Mouse (Mus musculus) neural tube, embryonic 10.5 days (tissue): Measurements from ENCODE around the gene Trpv5.

Source experiments
- DNase-seq: peaks from one replicate; pipeline ENCODE4 v3.0.0-alpha.2; 2017; ENCODE audit warnings: low spot score; ENCODE audit errors: extremely low spot score

Trpv5 gene

DNA sequence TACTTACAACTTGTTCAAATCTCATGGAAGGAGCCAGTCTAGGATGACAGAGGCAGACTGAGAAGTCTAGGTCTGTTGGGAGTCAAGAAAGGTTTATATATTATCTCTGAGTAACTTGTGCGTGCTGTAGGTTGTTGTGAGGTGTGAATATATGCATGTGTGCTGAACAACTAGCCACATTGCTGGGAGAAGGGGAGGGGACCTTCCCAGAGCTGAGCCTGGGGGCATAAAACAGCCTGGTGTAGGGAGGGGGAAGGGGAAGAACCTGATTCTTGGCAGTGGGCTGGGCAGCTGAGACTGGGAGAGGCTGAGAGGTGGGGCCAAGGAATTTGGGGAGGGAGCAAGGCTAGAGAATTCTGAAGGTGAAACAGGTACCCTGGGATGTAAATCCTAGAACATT lies at the start of gene Trpv5:
TSS of gene Trpv5 (minus strand) at position 101 of the 400 bp plus-strand sequence.
- DNase-seq = no peak

DNA sequence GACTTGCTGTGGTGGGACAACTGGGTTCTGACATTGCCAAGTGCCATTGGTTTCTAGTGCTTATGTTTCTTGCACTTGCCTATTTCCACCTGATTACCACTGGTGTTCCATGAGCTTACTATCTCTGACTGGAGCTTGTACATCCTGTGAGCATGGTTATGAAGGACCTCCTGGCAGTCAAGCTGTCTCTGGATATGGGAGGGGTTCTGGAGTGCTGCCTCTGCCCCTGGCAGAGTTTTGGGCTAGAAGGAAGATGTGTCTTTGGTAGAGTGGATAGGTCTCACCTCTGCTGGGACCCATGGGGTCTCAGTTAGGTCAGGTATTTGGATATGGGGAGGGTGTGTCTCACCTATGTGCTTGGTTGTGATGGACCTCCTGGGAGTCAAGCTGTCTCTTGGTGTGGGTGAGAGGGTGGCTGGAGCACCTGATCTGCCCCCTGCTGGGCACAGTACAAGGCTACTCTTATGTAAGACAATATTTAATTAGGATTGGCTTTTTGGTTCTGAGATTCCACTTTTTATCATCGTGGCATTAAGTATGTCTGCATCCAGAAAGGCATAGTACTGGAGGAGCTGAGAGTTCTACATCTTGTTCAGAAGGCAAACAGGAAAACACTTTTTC lies 47.5 kb upstream of the Trpv5 start:
- DNase-seq = no peak

DNA sequence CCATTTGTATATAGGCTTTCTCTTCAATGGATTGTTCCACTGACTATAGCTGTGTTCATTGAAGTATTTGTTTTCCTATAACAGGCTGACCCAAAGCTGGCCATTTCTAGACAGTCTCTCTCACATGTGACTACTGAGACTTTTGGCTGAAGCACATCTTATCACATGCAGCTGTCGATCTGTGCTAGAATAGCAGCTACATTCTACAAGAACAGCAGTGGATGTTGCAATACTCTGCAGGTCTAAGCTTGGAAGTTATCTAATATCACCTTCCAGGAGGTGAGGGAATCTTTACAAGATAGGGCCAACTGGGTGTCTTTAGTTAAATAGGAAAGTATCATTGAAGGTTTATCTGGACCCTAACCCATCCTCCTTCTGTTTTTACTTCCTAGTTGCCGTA lies 40.9 kb upstream of the Trpv5 start:
- DNase-seq = no peak

DNA sequence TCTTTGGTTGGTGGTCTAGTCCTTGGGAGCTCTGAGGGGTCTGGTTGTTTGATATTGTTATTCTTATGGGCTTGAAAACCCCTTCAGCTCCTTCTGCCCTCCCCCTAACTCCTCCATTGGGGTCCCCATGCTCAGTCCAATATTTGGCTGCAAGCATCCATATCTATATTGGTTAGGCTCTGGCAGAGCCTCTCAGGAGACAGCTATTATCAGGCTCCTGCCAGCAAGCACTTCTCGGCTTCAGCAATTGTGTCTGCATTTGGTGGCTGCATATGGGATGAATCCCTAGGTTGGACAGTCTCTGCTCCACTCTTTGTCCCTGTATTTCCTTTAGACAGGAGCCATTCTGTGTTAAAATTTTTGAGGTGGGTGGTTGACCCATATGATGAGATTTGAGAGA lies 29.7 kb upstream of the Trpv5 start:
- DNase-seq = no peak

DNA sequence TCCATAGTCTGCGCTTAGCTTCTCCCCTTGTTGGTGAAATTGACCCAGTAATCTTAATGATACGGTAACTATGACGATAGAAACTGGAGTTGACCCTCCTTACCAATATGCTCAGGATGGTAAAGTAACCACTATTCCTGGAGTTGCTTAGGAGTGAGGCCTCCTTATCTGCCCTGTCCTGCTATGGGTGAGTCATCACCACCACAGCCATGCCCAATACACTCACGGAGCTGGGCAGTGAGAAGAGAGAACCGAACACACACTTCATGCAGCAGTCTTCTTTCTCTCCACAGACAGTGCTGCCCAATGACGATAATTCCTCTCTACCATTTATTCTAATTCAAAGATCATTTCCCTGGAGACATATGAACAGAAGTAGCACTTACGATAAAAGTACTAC lies 25.7 kb upstream of the Trpv5 start:
- no peak for DNase-seq

DNA sequence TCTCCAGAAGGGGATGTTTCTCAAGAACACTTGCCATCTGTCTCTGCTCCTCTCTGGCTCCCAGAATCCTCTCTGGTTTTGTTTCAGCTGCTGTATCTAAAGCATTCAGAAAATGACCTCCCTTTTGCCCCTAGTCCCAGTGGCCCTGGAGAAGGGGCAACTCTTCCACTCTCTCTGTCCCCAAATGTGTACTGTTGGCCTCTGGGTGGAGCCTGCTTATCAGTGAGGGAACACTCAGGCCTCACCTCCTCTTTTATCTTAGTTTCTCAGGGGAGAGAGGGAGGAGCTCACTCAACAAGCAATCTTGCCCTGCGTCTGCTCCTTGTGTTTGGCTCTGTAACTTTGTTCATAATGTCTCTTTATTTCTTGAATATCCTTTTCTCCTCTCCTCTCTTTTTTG lies 23.6 kb upstream of the Trpv5 start, which contains the start of gene Kel:
TSS of gene Kel (minus strand) at position 217 of the 400 bp plus-strand sequence.
- DNase-seq = no peak

DNA sequence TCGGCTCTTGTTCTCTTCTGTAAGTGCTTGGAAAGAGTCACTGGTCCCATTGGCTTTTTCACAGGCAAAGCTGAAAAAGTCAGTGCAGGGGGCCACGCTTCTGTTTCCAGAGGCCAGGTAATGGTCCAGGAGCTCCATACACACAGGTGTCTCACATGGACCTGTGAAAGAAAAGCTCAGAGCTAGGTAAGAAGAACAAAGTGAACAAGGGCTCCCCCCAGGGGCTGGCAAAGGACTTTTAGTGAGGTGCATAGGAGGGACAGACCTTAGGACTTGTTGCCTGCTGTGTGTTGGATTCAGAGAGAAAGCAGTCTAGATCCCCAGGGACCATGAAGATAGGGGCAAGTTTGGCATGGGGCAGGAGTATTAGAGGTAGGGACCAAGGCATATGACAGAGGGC lies 22.4 kb upstream of the Trpv5 start:
- no peak for DNase-seq

DNA sequence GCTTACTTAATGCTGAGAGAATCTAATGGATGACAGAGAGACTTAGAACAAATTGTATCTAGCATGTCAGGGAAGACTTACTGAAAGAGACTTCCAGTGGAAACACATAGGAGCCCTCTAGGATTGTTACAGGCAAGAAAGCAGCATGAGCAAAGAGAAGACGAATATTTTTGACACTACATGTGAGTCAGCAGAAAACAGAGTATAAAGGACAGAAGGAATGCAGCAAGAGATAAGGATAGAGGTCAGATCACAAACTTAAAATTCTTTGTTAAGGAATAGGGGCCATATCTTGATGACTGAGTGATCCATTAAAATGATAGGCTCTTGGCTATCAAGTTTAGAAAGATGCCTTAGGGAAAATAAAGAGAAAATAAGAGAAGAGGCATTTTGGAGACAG lies 20.7 kb upstream of the Trpv5 start:
- DNase-seq = no peak

DNA sequence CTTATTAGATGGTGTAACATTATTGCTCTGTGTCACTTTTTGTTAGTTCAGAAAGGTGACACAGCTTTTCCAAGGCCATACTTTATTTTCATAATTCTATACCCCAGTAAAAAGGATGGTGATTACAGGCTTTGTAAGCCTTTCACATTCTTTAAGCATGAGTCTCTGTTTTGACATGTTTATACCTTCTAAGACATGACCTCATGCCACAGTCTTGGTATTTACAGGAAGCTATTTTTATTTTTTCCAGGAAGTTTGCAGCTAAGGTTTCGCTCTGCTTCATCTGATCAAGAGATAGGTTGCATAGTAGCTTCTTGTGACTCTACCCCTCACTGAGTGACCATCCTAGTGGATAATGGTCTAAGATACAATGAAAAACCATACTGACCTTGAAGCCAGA lies 13.8 kb upstream of the Trpv5 start:
- no peak for DNase-seq

DNA sequence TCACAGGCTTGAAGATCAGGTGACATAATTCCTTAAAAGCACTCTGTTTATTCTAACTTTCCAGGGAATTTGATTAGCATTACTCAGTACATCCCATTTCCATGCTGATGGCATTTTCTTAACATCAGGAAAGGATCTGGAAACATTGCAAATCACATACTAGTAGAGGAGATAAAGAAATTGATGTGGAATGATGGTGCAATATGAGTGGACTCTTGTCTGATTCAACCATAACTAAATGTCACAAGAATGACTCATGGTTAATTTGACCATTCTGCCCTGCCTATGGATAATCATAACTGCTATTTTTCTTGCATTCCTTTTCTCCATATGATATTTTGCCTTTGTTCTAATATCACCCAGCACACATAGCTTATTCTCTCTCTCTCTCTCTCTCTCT lies 11.6 kb upstream of the Trpv5 start:
- no peak for DNase-seq

DNA sequence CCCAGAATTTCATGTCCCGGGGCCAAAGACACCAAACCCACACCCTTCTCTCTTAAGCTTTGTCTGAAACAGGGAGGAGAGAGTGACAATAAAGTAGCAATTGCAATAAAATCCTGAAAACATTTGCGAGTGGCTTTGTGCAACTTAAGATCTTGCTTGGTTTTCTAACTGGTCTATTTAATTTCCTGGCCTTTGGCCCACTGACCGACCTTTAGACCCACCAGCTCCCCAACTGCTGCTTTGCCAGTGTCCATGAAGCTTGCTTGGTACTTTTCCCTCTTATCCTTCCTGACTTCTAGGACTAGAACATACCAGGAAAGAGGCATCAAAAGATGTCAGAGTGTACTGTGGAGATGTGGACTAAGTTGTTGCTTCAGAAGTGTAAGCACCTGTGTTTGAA lies 5.0 kb upstream of the Trpv5 start:
- no peak for DNase-seq

DNA sequence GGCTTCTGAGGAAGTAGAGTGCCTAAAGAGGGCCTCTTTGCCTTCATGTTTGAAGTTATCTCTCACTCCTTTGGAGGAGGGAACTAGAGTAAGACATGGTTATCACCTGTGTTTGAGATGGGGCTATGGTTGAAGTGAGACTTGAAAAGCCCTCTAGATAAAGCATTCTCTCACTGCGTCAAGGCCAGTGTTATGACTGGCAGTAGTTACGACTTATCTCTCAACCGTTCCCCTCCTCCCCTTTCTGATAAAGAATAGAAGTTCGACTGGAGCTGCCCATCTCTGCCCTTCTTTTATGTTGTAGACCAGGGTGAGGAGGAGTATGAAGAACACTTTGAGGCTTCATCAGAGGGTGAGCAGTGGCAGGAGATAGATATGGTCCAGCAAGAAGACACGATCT lies 4.3 kb upstream of the Trpv5 start:
- DNase-seq = no peak

DNA sequence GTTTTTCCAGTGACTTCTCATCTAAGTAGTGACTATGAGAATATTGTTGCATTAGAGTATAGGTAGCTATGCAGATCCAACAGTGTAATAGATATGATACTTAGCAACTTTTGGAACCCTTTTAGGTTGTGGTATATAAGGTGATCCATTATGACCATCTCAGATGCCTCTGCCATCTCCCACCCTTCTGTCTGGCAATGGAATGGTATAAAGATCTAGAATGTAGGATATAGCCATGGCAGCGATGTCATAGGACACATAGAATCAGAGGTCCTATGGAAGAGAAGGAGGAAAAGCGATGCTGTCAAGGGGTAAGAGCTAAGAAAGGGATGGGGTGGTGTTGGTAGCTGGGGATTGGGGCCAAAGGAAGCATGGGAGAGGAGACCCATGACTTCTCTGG lies 3.6 kb upstream of the Trpv5 start, which contains the start of gene Llcfc1:
TSS of gene Llcfc1 (plus strand) at position 301 of the 400 bp plus-strand sequence.
- DNase-seq = no peak

DNA sequence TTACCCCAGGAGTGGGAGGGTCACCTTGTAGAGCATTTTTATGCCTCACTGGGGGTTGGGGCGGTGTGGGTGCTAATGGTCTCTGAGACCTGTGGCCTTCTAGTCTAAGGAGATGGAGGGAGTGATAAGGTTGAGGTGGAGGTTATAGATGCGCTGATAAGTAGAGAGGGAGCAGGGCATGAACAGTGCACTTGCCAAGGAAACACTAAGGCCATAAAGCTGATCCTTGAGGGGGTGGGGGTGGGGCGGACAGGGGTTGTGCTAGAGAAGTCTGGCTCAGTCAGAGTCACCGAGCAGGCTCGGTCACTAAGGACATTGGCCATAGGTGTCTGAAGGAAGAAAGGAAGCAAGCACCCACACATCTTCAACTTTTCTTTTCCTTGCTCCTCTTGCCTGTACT lies 1.1 kb upstream of the Trpv5 start:
- no peak for DNase-seq

DNA sequence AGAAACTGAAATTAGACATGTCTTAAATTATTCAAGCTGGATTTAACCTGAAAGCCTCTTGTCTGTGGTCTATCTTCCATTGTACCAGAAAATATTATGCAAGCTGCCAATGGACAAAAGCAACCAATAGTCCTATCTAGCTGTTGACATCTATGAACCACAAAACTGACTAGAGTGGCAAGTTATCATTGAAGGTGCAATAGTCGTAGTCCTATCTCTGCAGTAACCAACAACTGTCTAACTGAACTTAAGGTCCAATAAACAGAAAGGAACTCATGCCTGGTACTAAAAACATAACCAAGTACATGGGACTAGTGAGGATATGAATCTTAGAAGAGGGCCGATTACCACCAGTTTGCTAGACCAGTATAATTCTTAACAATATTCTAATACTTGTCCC lies 4.0 kb downstream of the Trpv5 start:
- DNase-seq = no peak

DNA sequence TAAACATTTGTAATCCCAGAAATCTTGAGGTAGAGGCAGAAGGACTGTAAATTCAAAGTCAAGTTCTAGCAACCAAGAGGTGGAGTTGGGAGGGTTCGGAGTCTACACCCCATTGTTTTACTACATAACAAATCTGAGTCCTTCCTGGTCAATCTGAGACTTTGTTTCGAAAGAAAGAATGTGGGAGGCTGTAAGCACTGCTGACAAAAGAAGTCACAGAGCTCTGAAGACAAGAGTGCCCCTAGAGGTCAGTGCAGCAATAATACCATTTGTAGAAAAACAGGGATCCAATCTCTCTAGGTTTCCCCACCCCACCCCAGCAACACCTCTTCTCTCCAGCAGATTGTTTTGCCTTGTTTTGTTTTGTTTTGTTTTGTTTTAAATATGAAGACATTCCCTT lies 18.2 kb downstream of the Trpv5 start:
- no peak for DNase-seq

DNA sequence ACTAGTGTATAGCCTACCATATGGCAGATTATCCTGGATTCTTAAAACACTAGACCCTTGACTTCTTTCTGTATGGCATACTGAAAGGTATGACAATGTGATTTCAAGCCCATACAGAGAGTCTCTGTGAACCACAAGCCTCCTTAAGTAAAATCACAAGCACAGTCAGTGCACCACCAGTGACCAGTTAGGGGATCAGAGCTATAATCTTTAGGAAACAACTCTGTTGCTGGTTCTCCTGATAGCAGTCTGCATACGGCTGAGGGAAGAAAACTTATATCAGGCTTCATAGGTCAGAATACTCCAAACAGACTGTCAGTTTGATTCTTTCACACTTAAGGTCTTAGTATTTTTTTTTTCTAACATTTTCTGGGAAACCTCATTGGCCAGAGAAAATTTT lies 22.1 kb downstream of the Trpv5 start:
- DNase-seq = no peak

DNA sequence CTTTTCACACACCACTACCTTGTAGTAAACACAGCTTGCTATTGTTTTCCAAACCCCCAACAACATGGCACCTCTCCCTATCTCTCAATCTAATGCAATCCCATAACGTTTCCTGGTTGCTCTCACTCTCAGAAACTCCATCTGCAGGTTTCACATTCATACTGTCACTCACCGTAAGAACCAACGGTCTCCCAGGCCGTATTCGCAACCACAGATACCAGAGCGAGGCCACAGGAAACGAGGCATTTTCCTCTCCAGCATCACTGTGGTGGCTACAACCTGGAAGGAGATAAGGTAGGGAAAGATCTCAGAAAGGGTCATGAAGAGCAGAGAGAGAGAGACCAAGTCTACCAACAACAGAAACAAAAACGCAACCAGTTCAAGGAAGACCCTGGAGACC lies 25.9 kb downstream of the Trpv5 start:
- no peak for DNase-seq

DNA sequence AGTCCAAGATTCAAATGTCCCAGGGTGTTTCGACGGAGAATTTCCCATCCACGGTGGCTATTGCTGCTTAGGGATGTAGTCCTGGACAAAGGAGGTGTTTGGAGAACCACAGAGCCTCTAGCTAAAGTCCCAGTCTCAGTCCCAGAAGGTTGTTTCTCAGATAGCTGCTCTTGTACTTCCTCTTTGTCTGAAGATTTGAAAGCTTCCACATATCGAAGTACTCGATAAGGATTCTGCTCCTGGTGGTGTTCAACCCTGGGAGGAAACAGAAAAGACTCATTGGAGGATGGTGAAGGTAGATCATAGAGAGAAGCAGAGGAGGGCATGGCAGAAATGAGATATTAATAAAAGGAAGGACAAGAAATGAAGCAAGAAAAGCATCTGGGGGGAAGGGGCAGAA lies 27.4 kb downstream of the Trpv5 start:
- no peak for DNase-seq

DNA sequence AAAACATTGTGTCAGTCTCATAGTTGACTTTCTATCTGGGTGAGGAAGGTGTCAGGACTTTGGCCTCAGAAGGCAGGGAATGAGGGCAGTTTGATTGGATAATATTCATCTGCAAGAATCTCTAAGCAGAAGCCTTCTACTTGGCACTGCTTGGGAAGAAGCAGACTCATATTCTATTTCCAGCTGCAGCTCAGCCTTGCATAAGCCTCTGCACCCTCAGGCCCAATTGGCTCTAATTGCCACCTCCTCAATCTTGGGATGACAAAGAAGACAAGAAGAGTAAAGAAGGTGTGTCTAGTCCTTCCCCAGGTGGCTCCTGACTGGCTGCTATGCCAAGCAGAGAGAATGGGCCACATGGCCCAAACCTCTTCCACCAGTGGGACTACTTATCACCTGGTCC lies 33.9 kb downstream of the Trpv5 start:
- DNase-seq = no peak

DNA sequence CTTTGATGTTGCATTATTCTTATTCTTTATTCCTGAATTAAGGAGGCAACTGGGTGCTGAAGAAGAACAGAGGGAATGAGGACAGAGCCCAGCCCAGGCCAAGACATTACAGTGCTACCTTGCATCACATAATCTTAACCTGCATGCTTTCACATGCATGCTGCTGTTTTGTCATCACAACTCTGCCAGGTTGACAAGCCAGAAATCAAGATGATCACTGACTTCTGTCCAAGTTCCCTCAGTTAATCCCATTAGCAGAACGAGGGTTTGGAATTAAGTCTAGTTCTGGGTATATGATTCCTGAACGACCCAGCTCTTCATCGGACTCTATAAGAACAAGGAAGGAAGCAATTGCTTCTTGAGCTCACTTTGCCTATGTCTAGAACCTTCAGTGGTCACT lies 34.3 kb downstream of the Trpv5 start:
- DNase-seq = no peak

DNA sequence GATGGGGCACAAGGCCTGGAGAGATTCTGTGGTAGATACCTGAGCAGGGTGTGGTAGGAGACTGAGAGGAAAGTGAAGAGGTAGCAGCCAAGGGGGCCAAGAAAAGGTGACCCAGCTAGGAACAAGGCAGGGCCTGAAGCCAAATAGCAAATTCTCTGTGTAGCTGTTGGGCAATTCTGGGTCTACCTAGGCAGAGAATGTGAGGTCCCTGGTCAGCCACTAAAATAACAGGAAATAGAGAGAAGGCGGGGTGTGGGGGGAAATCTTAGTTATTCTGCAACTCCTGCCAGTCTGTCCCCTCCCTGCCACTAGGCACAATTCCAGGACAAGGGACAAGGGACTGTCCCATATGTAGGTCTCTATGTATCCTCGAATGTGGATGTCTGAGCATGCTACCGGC lies 37.3 kb downstream of the Trpv5 start:
- no peak for DNase-seq

DNA sequence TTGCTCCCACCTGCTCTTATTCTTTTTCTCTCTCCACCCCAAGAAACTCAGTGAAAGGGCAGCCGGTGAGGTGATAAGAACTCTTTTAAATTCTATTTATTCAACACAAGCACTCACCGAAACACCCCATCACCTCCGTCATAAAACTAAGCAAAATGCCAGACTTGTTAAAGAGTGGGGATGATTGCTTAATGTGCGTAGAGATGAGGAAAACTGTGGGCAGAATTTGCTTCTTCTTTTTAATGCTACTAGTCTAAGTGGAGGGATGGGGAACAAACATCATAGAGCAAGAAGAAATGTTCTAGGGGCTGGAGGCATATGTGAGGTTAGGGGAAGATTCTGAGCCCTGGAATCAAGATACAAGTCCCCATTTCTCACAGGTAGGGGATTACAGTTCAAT lies 37.8 kb downstream of the Trpv5 start:
- no peak for DNase-seq
